15 mouse cellular contexts compared by ENCODE assay signal in the genomic region with DNA sequence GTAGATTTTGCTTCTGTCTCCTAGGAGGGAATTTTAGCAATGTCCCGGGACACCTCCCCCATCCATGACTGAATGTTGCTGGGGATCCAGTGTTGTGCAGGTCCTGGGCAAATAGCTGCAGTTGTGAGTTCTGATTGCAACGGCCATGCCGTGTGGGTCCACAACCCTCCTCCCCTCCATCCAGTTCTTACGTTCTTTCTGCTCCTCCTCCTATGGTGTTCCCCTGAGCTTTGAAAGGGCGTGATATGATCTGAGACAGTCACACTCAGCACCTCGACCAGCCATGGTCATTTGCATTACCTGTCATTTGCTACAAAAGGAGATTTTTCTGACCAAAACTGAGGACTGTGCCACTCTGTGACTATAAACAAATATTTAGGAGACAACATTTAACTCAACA. TPM values are rescaled to one million over a fixed set of nuclear protein-coding genes. Genes with fewer than 3 reads are reported as not detected.
DNase-seq lines count a peak whose midpoint lies in the region; ATAC-seq and TF ChIP-seq lines count a peak whose summit lies in the region.
"Had no signal": no experiment of that assay in that cellular context is flagged by ENCODE, and none has a peak within 500 bp of the region (broad histone marks: within the 10 kb centered on the region; RNA-seq: fewer than 3 reads in every experiment).

No protein-coding gene starts in this region.

- no peak overlapping the region for H3K4me3 ChIP-seq in intestine, embryonic 15.5 days (replicated peaks)
- H3K4me3 ChIP-seq in intestine, postnatal 0 days (ENCODE audit: low read depth, low read length), result no peak overlapping the region
- H3K4me3 ChIP-seq in testis, adult 2 months (ENCODE audit: control insufficient read depth, low read depth, low read length), result peak overlapping the region; percentile 82; the same call in 1 of the 2 replicates
- no peak overlapping the region for H3K4me3 ChIP-seq in liver, postnatal 0 days (ENCODE audit: low read depth, low read length)
- H3K4me3 ChIP-seq: embryonic facial prominence, embryonic 12.5 days had no signal

- no peaks in the 10 kb centered on the region for H3K27me3 ChIP-seq in intestine, embryonic 15.5 days (replicated peaks)
- no peaks in the 10 kb centered on the region for H3K27me3 ChIP-seq in intestine, postnatal 0 days (replicated peaks; ENCODE audit: control insufficient read depth, insufficient read depth, low read length)
- H3K27me3 ChIP-seq in testis, adult 2 months (ENCODE audit: control insufficient read depth, insufficient read depth, low read length), result no peaks in the 10 kb centered on the region
- H3K27me3 ChIP-seq in liver, postnatal 0 days (ENCODE audit: insufficient read depth, low read length), result no peaks in the 10 kb centered on the region
- H3K27me3 ChIP-seq: embryonic facial prominence, embryonic 12.5 days had no signal

- H3K9me3 ChIP-seq in intestine, embryonic 15.5 days, result no peaks in the 10 kb centered on the region
- no peaks in the 10 kb centered on the region for H3K9me3 ChIP-seq in intestine, postnatal 0 days (ENCODE audit: control insufficient read depth)
- H3K9me3 ChIP-seq in liver, postnatal 0 days (ENCODE audit: low read length), result no peaks in the 10 kb centered on the region
- H3K9me3 ChIP-seq: embryonic facial prominence, embryonic 12.5 days had no signal

- DNase-seq in testis, postnatal 10 days (ENCODE audit: low spot score), result no peak
- DNase-seq in liver, postnatal 0 days, result no peak
- no peak for DNase-seq in adipocyte (ENCODE audit: low spot score)
- no peak for DNase-seq in urinary bladder, adult 2 months (ENCODE audit: low spot score)
- DNase-seq: adrenal gland, adult 8-10 months; gastrocnemius, postnatal 36 days; heart, postnatal 4 days; kidney, adult 18-20 months; kidney, postnatal 10 days; thymus, adult 18-20 months had no signal

- ATAC-seq in intestine, embryonic 15.5 days, result no peak
- no peak for ATAC-seq in intestine, postnatal 0 days
- ATAC-seq in liver, postnatal 0 days, result no peak
- ATAC-seq: lung, postnatal 0 days had no signal

- H3K4me1 ChIP-seq in intestine, embryonic 15.5 days (replicated peaks), result peaks cover 27% of the 10 kb centered on the region
- peaks cover 9% of the 10 kb centered on the region; the same call in 1 of the 2 replicates for H3K4me1 ChIP-seq in intestine, postnatal 0 days (replicated peaks; ENCODE audit: control insufficient read depth, insufficient read depth, low read length)
- peaks cover 8% of the 10 kb centered on the region for H3K4me1 ChIP-seq in testis, adult 2 months (ENCODE audit: control insufficient read depth, insufficient read depth, low read length)
- peaks cover 26% of the 10 kb centered on the region for H3K4me1 ChIP-seq in liver, postnatal 0 days (ENCODE audit: insufficient read depth)

- peak overlapping the region; percentile 76; the same call in 1 of the 2 replicates for H3K4me2 ChIP-seq in intestine, embryonic 15.5 days (replicated peaks)
- no peak overlapping the region for H3K4me2 ChIP-seq in intestine, postnatal 0 days (replicated peaks; ENCODE audit: low read depth)
- H3K4me2 ChIP-seq in liver, postnatal 0 days (ENCODE audit: low read depth, low read length), result no peak overlapping the region

- H3K27ac ChIP-seq in intestine, embryonic 15.5 days, result no peak overlapping the region
- H3K27ac ChIP-seq in intestine, postnatal 0 days (ENCODE audit: low read depth, low read length), result no peak overlapping the region
- no peak overlapping the region for H3K27ac ChIP-seq in testis, adult 2 months (ENCODE audit: control insufficient read depth, insufficient read depth, low read depth, low read length)
- peak overlapping the region; percentile 99; the same call in 1 of the 2 replicates for H3K27ac ChIP-seq in liver, postnatal 0 days (ENCODE audit: low read depth)

- no peaks in the 10 kb centered on the region for H3K36me3 ChIP-seq in intestine, embryonic 15.5 days
- no peaks in the 10 kb centered on the region for H3K36me3 ChIP-seq in intestine, postnatal 0 days (ENCODE audit: control insufficient read depth, insufficient read depth)
- H3K36me3 ChIP-seq in testis, adult 2 months (ENCODE audit: control insufficient read depth, insufficient read depth, low read length), result no peaks in the 10 kb centered on the region
- H3K36me3 ChIP-seq in liver, postnatal 0 days (replicated peaks; ENCODE audit: insufficient read depth, low read length), result no peaks in the 10 kb centered on the region
- H3K36me3 ChIP-seq: embryonic facial prominence, embryonic 12.5 days had no signal

- TF ChIP-seq CTCF in intestine, postnatal 0 days (IDR thresholded peaks at IDR 0.05; ENCODE audit: low read depth), result no peak
- no peak for TF ChIP-seq CTCF in testis, adult 2 months (IDR thresholded peaks at IDR 0.05; ENCODE audit: control insufficient read depth, insufficient read depth, insufficient replicate concordance, low read depth, low read length)
- no peak for TF ChIP-seq CTCF in liver, postnatal 0 days (IDR thresholded peaks at IDR 0.05; ENCODE audit: low read depth)

- TF ChIP-seq EP300 in liver, postnatal 0 days (IDR thresholded peaks at IDR 0.05; ENCODE audit: low read depth), result no peak

- WGBS in intestine, embryonic 15.5 days, result 78% methylated on average over 6 of the region's 6 CpGs
- 76% methylated on average over 6 of the region's 6 CpGs for WGBS in intestine, postnatal 0 days
- WGBS in liver, postnatal 0 days (ENCODE audit: insufficient replicate concordance), result 67% methylated on average over 6 of the region's 6 CpGs

- no peak for TF ChIP-seq POLR2A in testis, adult 2 months (IDR thresholded peaks at IDR 0.05; ENCODE audit: control insufficient read depth, low read depth, low read length)

- no peak overlapping the region for H3K9ac ChIP-seq in intestine, embryonic 15.5 days
- H3K9ac ChIP-seq in intestine, postnatal 0 days (ENCODE audit: low read depth, low read length), result no peak overlapping the region
- H3K9ac ChIP-seq in liver, postnatal 0 days (replicated peaks), result 0 out of 2 replicates have a peak overlapping the region, but pooled peaks have one; percentile 96
- H3K9ac ChIP-seq: embryonic facial prominence, embryonic 12.5 days had no signal

RNA-seq across cellular contexts. Expression of gene Ahcy, which starts 1.4 kb away (rescaled TPM):
- 110 and 114 TPM in 2 replicates for polyA plus RNA-seq in intestine, embryonic 15.5 days (2015; fragmentation: Nextera tagmentation; extraction: Ambion mirVana)
- polyA plus RNA-seq in intestine, postnatal 0 days (2015; fragmentation: Nextera tagmentation; extraction: Ambion mirVana), result 45.7 and 47.9 TPM in 2 replicates
- polyA plus RNA-seq in testis, adult 2 months (2012; rRNA removed), result 28.3 and 30.3 TPM in 2 replicates
- 224 and 247 TPM in 2 replicates for polyA plus RNA-seq in liver, postnatal 0 days (2015; fragmentation: Nextera tagmentation; extraction: Ambion mirVana)
- polyA plus RNA-seq in urinary bladder, adult 2 months (2012; rRNA removed), result 42.3 and 47.9 TPM in 2 replicates

RNA-seq across cellular contexts. Expression of gene Gm14226, which starts 57.6 kb away (rescaled TPM):
- 2.3 and 2.7 TPM in 2 replicates for polyA plus RNA-seq in intestine, embryonic 15.5 days (2015; fragmentation: Nextera tagmentation; extraction: Ambion mirVana)
- polyA plus RNA-seq in intestine, postnatal 0 days (2015; fragmentation: Nextera tagmentation; extraction: Ambion mirVana), result 0.24 and 0.31 TPM in 2 replicates
- 42.6 and 58.7 TPM in 2 replicates for polyA plus RNA-seq in testis, adult 2 months (2012; rRNA removed)
- 0.78 and 1.0 TPM in 2 replicates for polyA plus RNA-seq in liver, postnatal 0 days (2015; fragmentation: Nextera tagmentation; extraction: Ambion mirVana)
- 0.31 and 0.55 TPM in 2 replicates for polyA plus RNA-seq in urinary bladder, adult 2 months (2012; rRNA removed)

RNA-seq across cellular contexts. Expression of gene Itch, which starts 57.7 kb away (rescaled TPM):
- 44.6 and 45.4 TPM in 2 replicates for polyA plus RNA-seq in intestine, embryonic 15.5 days (2015; fragmentation: Nextera tagmentation; extraction: Ambion mirVana)
- 20.3 and 25.4 TPM in 2 replicates for polyA plus RNA-seq in intestine, postnatal 0 days (2015; fragmentation: Nextera tagmentation; extraction: Ambion mirVana)
- 6.6 and 8.1 TPM in 2 replicates for polyA plus RNA-seq in testis, adult 2 months (2012; rRNA removed)
- 10.6 and 12.7 TPM in 2 replicates for polyA plus RNA-seq in liver, postnatal 0 days (2015; fragmentation: Nextera tagmentation; extraction: Ambion mirVana)
- 20.8 and 26.9 TPM in 2 replicates for polyA plus RNA-seq in urinary bladder, adult 2 months (2012; rRNA removed)

Comparison
In these comparisons a context has a peak if more than half of its experiments do, and no peak if none do; other contexts are left out.
1. RNA of gene Gm14226, which starts 57.6 kb away (polyA plus RNA-seq): 42.6 to 58.7 TPM in testis, adult 2 months; 2.3 to 2.7 TPM in intestine, embryonic 15.5 days, 0.78 to 1.0 TPM in liver, postnatal 0 days, 0.31 to 0.55 TPM in urinary bladder, adult 2 months and 0.24 to 0.31 TPM in intestine, postnatal 0 days; every median in the first group is over 10 times any median in the second.